Mouse (Mus musculus): ENCODE results near the gene Hsd17b10. TPM values are rescaled to one million over a fixed set of nuclear protein-coding genes. Genes with fewer than 3 reads are reported as not detected.

Gene Hsd17b10
- 10 to 100 TPM; 46.1 to 51.1 (median 50.0) TPM for total RNA-seq (2022)

DNA sequence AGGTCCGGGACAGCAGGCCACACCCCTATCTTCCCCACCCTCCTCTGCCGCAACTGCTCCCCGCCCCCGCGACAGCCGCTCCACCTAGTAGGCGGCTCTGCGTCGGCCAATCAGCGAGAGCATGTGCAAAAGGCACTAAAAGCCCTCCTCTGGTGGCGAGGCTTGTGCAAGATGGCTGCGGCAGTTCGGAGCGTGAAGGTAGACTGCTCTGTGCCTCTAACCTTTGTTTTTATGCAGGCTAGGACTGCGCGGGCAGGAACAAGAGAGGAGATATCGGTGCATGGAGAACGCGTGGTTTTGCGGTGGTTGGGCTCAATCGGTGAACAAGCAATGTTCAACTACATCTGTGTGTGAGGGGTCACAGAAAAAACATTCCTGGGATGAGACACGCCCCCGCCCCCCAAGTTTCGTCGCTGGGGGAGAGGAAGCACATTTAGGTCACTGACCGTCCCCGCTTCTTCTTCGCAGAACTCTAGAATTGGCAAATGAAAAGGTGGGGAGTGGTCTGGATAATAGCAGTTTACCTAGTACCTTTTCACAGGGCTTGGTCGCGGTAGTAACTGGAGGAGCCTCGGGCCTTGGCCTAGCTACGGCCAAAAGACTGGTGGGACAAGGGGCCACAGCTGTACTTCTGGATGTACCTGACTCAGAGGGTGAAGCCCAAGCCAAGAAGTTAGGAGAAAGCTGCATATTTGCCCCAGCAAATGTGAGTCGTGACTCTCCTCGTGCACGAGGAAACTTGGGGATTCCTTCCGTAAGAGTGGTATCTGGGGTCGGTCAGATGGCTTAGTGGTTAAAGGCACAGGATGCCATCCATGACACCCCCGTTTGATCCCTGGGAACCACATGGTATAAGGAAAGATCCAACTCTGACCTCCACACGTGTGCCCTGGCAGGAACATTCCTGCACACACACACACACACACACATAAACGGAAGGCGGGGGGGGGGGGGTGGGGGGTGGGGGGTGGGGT lies at the start of gene Hsd17b10:
Gene Hsd17b10 (plus strand): TSS at position 109 of the 974 bp plus-strand sequence.
- peak; percentile 47 to 76 for DNase-seq (ENCODE audit: low spot score in 2 of 2)

DNA sequence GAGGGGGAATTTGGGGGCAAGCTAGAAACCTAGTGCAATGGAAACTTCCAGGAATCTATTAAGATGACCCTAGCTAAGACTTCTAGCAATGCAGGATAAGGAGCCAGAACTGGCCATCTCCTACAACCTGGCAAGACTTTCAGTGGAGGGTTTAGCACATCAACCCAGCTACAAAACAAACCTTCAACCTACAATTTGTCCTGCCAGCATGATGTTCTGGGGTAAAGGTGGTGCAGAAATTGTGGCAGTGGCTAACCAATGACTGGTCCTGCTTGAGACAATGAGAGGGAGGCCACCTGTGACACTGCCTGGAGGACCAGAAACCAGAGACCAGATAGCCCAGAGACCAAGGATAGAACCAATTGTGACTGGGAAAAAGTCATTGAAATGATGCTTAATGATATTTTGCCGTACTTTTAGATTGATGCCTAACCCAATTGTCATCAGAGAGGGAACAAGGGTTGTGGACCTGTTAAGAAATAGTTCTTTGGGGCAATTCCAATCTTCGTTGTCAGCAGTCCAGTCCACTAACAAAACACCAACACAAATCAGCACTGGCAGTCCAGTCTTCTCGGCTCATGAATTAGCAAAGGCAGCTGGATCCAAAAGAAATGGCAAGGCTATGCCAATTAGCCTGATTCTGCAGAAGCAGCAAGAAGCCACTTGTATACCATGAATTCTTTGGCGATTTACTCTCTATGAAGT lies 2.5 kb upstream of the Hsd17b10 start:
- DNase-seq (ENCODE audit: low spot score in 2 of 2): no peak

GRCm38 (mm10) chrX:152001182-152001684 lies 412 bp upstream of the Hsd17b10 start:
- DNase-seq (ENCODE audit: low spot score in 2 of 2): no peak

DNA sequence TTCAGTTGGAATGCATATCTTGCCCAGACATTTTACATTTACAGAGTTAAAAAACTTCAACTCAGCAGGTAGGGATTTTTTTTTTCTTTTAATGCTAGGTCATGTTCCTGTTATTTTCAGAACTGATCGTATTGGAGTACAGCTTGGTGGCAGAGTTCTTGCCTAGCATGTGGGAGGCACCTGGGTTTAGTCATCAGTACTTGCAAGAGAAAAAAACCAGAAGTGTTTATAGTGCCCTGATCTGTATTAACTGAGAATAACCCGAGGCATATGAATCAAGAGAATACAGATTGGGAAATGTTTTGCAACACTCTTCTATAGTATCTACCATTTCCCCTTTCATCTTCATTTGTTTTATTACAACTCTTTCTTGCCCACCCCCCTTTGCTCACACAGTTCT lies 1.2 kb downstream of the Hsd17b10 start:
- DNase-seq (ENCODE audit: low spot score in 2 of 2): no peak

DNA sequence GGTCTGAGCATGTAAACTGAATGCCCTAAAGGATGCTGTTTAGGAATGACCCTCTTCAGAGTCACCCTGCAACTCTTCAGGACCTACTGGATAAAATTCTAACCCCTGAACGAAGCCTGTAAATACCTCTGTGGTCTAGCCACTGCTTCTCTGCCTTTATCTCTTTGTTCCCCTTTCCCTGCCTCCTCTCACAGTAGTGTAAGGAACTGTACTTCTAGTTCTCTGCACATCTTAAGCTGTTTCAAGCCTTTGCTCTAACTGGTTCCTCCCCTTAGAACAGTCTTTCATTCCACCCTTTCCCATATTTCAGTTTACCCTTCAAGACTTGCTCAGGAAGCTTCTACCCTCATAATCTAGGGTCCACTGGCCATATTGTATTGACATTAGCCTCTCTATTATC lies 6.2 kb downstream of the Hsd17b10 start:
- no peak for DNase-seq (ENCODE audit: low spot score in 2 of 2)

- no peak for DNase-seq (ENCODE audit: low spot score in 2 of 2)
Measured at GRCm38 (mm10) chrX:152015752-152016150, 14.1 kb downstream of the Hsd17b10 start.

- DNase-seq (ENCODE audit: low spot score in 2 of 2): peak; percentile 73 to 92
Measured at GRCm38 (mm10) chrX:152016151-152017145, 14.8 kb downstream of the Hsd17b10 start, which contains the start of the genes Ribc1 and Smc1a. Ribc1 (minus strand) TSS chrX:152016295. Smc1a (plus strand) TSS chrX:152016428.

GRCm38 (mm10) chrX:152017186-152017585 lies 15.5 kb downstream of the Hsd17b10 start:
- DNase-seq (ENCODE audit: low spot score in 2 of 2): no peak

DNA sequence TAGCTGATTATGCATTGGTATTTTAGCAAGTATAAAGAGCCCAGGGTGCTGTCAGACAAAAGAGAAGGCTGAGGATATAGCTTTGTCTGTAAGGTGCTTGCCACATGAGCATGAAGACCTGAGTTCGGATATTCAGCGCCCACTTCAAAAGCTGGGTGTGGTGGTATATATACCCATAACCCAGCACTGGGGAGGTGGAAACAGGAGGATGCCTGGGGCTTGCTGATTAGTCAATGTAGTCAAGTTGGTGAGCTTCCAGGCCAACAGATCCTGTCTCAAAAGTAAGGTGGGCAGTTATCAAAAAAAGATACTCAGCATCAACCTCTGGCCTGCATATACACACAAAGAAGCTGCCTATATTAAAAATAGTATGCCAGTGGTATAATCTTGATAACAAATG lies 17.6 kb downstream of the Hsd17b10 start:
- DNase-seq (ENCODE audit: low spot score in 2 of 2): no peak

GRCm38 (mm10) chrX:152039865-152040264 lies 38.2 kb downstream of the Hsd17b10 start:
- no peak for DNase-seq (ENCODE audit: low spot score in 2 of 2)

DNA sequence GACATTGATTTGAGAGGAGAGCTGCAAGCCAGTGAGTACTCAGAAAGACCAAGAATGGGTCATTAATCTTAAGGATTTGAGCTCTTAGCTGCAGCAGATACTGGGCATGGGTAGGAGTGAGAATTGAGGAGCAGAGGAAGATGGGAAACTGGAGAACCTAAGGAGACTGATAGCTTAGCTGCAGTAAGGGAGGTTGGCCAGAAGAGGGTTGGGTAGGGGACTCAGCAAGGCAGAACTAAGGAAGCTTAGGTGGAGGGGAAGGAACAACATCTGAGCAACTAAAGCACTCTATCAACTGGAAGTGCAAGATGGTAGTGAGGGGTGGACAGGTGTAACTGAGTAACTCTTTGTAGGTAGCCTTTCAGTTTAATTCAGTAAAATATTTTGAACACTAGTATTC lies 45.6 kb downstream of the Hsd17b10 start:
- no peak for DNase-seq (ENCODE audit: low spot score in 2 of 2)

- DNase-seq (ENCODE audit: low spot score in 2 of 2): no peak
Measured at GRCm38 (mm10) chrX:152052546-152052945, 50.9 kb downstream of the Hsd17b10 start.

Other genes starting within 250 kb of the Hsd17b10 start
- 100 to 1,000 TPM; 244 to 305 (median 271) TPM for gene Huwe1, start 201.0 kb upstream of the Hsd17b10 start, total RNA-seq (2022)
- 1 to 10 TPM in 1 of 4 experiments, under 1 TPM in 3; 0.32 to 1.3 (median 0.78) TPM for gene Ribc1, start 14.4 kb downstream of the Hsd17b10 start, total RNA-seq (2022)
- gene Smc1a, start 14.6 kb downstream of the Hsd17b10 start, total RNA-seq (2022): 10 to 100 TPM; 47.4 to 60.7 (median 49.9) TPM
- 100 to 1,000 TPM; 134 to 144 (median 138) TPM for gene Iqsec2, start 142.4 kb downstream of the Hsd17b10 start, total RNA-seq (2022)
- gene Kdm5c, start 231.2 kb downstream of the Hsd17b10 start, total RNA-seq (2022): 10 to 100 TPM; 42.0 to 54.4 (median 46.4) TPM

Measured in left cerebral cortex, adult 8-10 months (tissue).